Mouse (Mus musculus): Measurements from ENCODE around the gene Ptprg. TPM values are rescaled to one million over a fixed set of nuclear protein-coding genes. Genes with fewer than 3 reads are reported as not detected.

Gene Ptprg
- polyA plus RNA-seq, 1 experiment from 2014 or later = 55.8 TPM

DNA sequence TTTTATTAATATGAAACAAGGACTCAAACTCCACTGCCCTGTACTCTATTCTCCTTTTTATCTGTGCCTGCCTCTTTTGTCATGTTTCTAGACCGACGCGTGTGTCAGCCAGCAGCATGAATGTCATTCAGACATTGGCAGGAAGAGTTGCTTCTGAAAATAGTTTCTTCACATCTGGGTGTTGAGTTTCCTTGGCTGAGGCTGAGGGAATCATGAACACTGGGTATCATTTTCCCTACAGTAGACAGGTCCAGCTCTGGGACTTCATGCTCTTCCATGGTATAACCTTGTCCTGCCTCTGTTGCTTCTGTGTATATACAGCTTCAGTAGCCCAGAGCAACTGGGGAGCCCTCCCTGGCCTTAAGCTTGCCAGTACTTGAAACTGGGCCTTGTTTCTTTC lies 310.0 kb downstream of the Ptprg start:
- Histone ChIP-seq H3K9ac (no peak overlapping the region), H3K4me1 (peaks cover 5% of the 10 kb centered on the region; the same call in 1 of the 2 replicates), H3K4me3 (no peak overlapping the region), H3K9me3 (replicated peaks) (no peaks in the 10 kb centered on the region), H3K27me3 (no peaks in the 10 kb centered on the region), H3K36me3 (no peaks in the 10 kb centered on the region), H3K4me2 (replicated peaks) (no peak overlapping the region), H3K27ac (no peak overlapping the region)
- no peak for ATAC-seq (ENCODE audit: low FRiP score)
- 84% methylated on average over 3 of the region's 3 CpGs for WGBS

- H3K36me3 ChIP-seq = no peaks in the 10 kb centered on the region
- 40% methylated on average over 3 of the region's 3 CpGs for WGBS
- no peak overlapping the region for H3K9ac ChIP-seq
- ATAC-seq (ENCODE audit: low FRiP score) = no peak
- no peaks in the 10 kb centered on the region for H3K9me3 ChIP-seq (replicated peaks)
- no peak overlapping the region for H3K27ac ChIP-seq
- H3K27me3 ChIP-seq = no peaks in the 10 kb centered on the region
- peaks cover 5% of the 10 kb centered on the region; the same call in 1 of the 2 replicates for H3K4me1 ChIP-seq
- no peak overlapping the region for H3K4me2 ChIP-seq (replicated peaks)
- no peak overlapping the region for H3K4me3 ChIP-seq
Measured at GRCm38 (mm10) chr14:11864840-11865239, 311.5 kb downstream of the Ptprg start.

DNA sequence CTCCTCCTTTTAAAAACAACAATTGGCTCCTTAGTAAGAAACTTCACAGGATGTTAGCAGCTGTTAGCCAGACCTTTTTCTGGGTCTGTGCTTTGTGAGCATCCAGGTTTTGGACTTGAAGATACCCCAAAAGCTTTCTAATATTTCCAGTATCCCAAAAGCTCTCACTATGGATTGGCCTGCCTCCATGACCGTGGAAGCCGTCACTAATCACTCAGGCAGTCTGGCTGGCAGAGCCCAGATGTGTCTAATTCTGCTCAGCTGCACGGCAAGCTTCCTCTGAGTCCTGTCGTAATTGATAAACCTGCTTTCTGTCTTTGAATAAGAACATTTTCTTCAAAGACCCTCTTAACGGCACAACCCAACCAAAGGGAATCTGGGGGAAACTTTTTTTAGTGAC lies 312.0 kb downstream of the Ptprg start:
- Histone ChIP-seq H3K9me3 (replicated peaks) (no peaks in the 10 kb centered on the region), H3K27ac (no peak overlapping the region)

GRCm38 (mm10) chr14:11865872-11866271 lies 312.5 kb downstream of the Ptprg start:
- H3K9ac ChIP-seq = no peak overlapping the region
- no peaks in the 10 kb centered on the region for H3K9me3 ChIP-seq (replicated peaks)
- 82% methylated on average over 6 of the region's 6 CpGs for WGBS
- no peak overlapping the region for H3K27ac ChIP-seq
- no peaks in the 10 kb centered on the region for H3K36me3 ChIP-seq
- peaks cover 5% of the 10 kb centered on the region; the same call in 1 of the 2 replicates for H3K4me1 ChIP-seq
- no peak for ATAC-seq (ENCODE audit: low FRiP score)
- H3K27me3 ChIP-seq = no peaks in the 10 kb centered on the region
- H3K4me3 ChIP-seq = no peak overlapping the region
- no peak overlapping the region for H3K4me2 ChIP-seq (replicated peaks)

More for the DNA sequence above, 312.0 kb downstream of the Ptprg start:
- no peak overlapping the region for H3K4me2 ChIP-seq (replicated peaks)
- WGBS = 45% methylated on average over 5 of the region's 5 CpGs
- no peak overlapping the region for H3K4me3 ChIP-seq
- ATAC-seq (ENCODE audit: low FRiP score) = no peak
- H3K9ac ChIP-seq = no peak overlapping the region
- H3K4me1 ChIP-seq = peaks cover 5% of the 10 kb centered on the region; the same call in 1 of the 2 replicates
- H3K36me3 ChIP-seq = no peaks in the 10 kb centered on the region
- H3K27me3 ChIP-seq = no peaks in the 10 kb centered on the region

GRCm38 (mm10) chr14:11866416-11866815 lies 313.1 kb downstream of the Ptprg start:
- Histone ChIP-seq H3K4me3 (no peak overlapping the region), H3K9me3 (replicated peaks) (no peaks in the 10 kb centered on the region), H3K4me1 (peaks cover 5% of the 10 kb centered on the region; the same call in 1 of the 2 replicates), H3K4me2 (replicated peaks) (no peak overlapping the region), H3K9ac (no peak overlapping the region), H3K27ac (no peak overlapping the region), H3K36me3 (no peaks in the 10 kb centered on the region), H3K27me3 (no peaks in the 10 kb centered on the region)
- no peak for ATAC-seq (ENCODE audit: low FRiP score)
- 82% methylated on average over 7 of the region's 7 CpGs for WGBS

GRCm38 (mm10) chr14:11868636-11869035 lies 315.3 kb downstream of the Ptprg start:
- H3K4me1 ChIP-seq = peaks cover 15% of the 10 kb centered on the region
- 71% methylated on average over 6 of the region's 6 CpGs for WGBS

GRCm38 (mm10) chr14:11871752-11872344 lies 318.5 kb downstream of the Ptprg start:
- H3K4me3 ChIP-seq = no peak overlapping the region
- ATAC-seq (ENCODE audit: low FRiP score) = no peak
- no peaks in the 10 kb centered on the region for H3K9me3 ChIP-seq (replicated peaks)
- H3K9ac ChIP-seq = no peak overlapping the region
- no peak overlapping the region for H3K4me2 ChIP-seq (replicated peaks)
- 38% methylated on average over 8 of the region's 8 CpGs for WGBS
- H3K4me1 ChIP-seq = peaks cover 20% of the 10 kb centered on the region
- H3K36me3 ChIP-seq = no peaks in the 10 kb centered on the region
- no peak overlapping the region for H3K27ac ChIP-seq
- H3K27me3 ChIP-seq = no peaks in the 10 kb centered on the region

More at GRCm38 (mm10) chr14:11868636-11869035, 315.3 kb downstream of the Ptprg start:
- Histone ChIP-seq H3K9me3 (replicated peaks) (no peaks in the 10 kb centered on the region), H3K4me3 (no peak overlapping the region), H3K9ac (no peak overlapping the region), H3K27me3 (no peaks in the 10 kb centered on the region), H3K36me3 (no peaks in the 10 kb centered on the region), H3K4me2 (replicated peaks) (no peak overlapping the region), H3K27ac (no peak overlapping the region)
- no peak for ATAC-seq (ENCODE audit: low FRiP score)

DNA sequence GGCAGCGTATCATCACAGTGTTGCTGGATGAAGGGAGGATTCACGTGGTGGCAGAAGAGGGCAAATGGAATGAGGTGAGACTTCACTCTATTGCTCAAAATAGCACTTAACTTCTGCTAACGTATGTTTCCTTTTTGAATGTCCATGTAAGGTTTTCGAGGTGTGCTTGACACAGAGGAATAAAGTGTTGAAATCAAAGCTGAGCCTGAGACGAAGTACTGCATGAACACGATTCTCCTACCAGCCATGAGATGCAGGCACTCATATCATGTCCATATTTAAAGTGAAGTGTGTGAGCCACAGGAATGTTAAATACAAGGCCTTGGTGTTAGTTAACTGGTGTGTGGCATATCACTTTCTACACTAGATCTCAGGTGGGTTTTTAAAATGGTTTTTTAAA lies 320.9 kb downstream of the Ptprg start:
- Histone ChIP-seq H3K4me2 (replicated peaks) (no peak overlapping the region), H3K27me3 (no peaks in the 10 kb centered on the region), H3K27ac (no peak overlapping the region), H3K4me1 (peaks cover 21% of the 10 kb centered on the region), H3K36me3 (no peaks in the 10 kb centered on the region), H3K4me3 (no peak overlapping the region), H3K9me3 (replicated peaks) (no peaks in the 10 kb centered on the region), H3K9ac (no peak overlapping the region)
- WGBS = 93% methylated on average over 6 of the region's 6 CpGs
- ATAC-seq (ENCODE audit: low FRiP score) = no peak

GRCm38 (mm10) chr14:11874960-11875889 lies 321.9 kb downstream of the Ptprg start:
- Histone ChIP-seq H3K27me3 (no peaks in the 10 kb centered on the region), H3K4me3 (no peak overlapping the region), H3K4me1 (peaks cover 27% of the 10 kb centered on the region), H3K9me3 (replicated peaks) (no peaks in the 10 kb centered on the region), H3K27ac (0 out of 2 replicates have a peak overlapping the region, but pooled peaks have one; percentile 30), H3K9ac (no peak overlapping the region), H3K4me2 (replicated peaks) (no peak overlapping the region), H3K36me3 (no peaks in the 10 kb centered on the region)
- ATAC-seq (ENCODE audit: low FRiP score) = 0 out of 2 replicates have a peak, but pooled peaks have one; percentile 32
- 73% methylated on average over 11 of the region's 11 CpGs for WGBS

GRCm38 (mm10) chr14:11881082-11881481 lies 327.8 kb downstream of the Ptprg start:
- ATAC-seq (ENCODE audit: low FRiP score) = no peak
- H3K4me3 ChIP-seq = no peak overlapping the region
- no peaks in the 10 kb centered on the region for H3K36me3 ChIP-seq
- H3K9ac ChIP-seq = no peak overlapping the region
- H3K27me3 ChIP-seq = no peaks in the 10 kb centered on the region
- H3K9me3 ChIP-seq (replicated peaks) = no peaks in the 10 kb centered on the region
- 72% methylated on average over 3 of the region's 3 CpGs for WGBS
- H3K27ac ChIP-seq = no peak overlapping the region
- H3K4me1 ChIP-seq = peaks cover 22% of the 10 kb centered on the region
- no peak overlapping the region for H3K4me2 ChIP-seq (replicated peaks)

DNA sequence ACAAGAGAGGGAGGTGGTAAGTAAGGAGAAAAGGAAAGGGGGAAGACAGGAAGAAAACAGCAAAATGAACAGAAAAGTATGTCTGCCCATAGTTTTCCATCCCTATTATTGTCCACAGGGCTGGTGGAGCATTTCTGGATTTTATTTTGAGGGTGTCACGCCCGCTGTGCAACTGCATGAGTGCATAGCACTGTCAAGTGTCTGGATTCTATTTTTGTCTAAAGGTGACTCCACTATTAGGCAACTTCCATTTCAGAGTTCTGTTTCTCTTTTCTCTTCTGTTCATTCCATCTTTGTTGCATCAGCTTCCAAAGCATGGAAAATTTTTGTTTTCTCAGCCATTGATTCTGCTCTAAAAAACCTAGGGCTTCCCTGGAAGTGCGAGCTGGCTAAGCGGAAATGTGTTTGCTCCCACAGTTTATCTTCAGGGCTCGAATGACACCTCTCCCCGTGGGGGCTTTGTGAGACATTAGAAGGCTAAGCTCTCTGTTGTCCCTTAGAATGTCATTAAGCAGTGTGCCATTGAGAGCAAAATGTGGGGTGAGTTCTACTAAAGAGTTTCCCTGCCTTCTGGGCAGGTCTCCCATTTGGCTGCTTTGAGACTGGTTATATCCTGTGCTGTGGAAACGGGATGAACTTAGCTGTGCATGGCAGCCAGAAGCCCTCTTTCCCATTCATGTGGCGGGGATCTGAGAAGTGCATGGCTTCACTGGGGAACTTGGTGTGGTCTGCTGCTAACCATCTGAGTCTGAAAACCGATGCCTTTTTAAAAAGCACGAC lies 330.0 kb downstream of the Ptprg start:
- H3K36me3 ChIP-seq = no peaks in the 10 kb centered on the region
- H3K9ac ChIP-seq = no peak overlapping the region
- H3K27me3 ChIP-seq = no peaks in the 10 kb centered on the region
- WGBS = 27% methylated on average over 10 of the region's 10 CpGs
- H3K4me1 ChIP-seq = peaks cover 22% of the 10 kb centered on the region
- no peak overlapping the region for H3K4me3 ChIP-seq
- H3K9me3 ChIP-seq (replicated peaks) = no peaks in the 10 kb centered on the region
- peak overlapping the region; percentile 19; the same call in 1 of the 2 replicates for H3K4me2 ChIP-seq (replicated peaks)
- 0 out of 2 replicates have a peak overlapping the region, but pooled peaks have one; percentile 5 for H3K27ac ChIP-seq
- ATAC-seq (ENCODE audit: low FRiP score) = no peak

DNA sequence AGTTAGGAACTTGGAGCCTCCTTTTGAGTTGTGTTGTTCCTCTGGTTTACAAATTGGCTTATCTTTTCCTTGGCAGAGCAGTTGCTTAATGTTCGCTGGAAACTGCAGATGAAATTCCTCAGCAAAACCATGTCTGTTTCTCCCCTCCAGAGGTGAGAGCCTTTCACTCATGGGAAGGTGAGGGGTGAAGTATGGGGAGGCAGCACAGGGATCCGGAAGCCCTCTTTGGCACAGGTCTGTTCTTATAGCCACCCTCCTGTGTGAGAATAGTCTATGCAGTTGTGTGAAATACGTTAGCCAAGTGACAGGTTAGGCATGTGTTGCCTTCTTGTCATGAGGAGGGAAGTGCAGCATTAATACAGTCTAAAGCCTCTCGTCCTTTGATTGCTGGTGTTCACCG lies 330.7 kb downstream of the Ptprg start:
- Histone ChIP-seq H3K9me3 (replicated peaks) (no peaks in the 10 kb centered on the region), H3K36me3 (no peaks in the 10 kb centered on the region), H3K4me1 (peaks cover 22% of the 10 kb centered on the region), H3K27me3 (no peaks in the 10 kb centered on the region), H3K9ac (no peak overlapping the region), H3K4me2 (replicated peaks) (no peak overlapping the region), H3K27ac (0 out of 2 replicates have a peak overlapping the region, but pooled peaks have one; percentile 5), H3K4me3 (no peak overlapping the region)
- no peak for ATAC-seq (ENCODE audit: low FRiP score)
- 65% methylated on average over 5 of the region's 5 CpGs for WGBS
